Mouse (Mus musculus): ENCODE results near the gene Stard13. TPM values are rescaled to one million over a fixed set of nuclear protein-coding genes. Genes with fewer than 3 reads are reported as not detected.

Gene Stard13
- polyA plus RNA-seq, 1 experiment from 2014 or later = 4.5 TPM

- Histone ChIP-seq H3K9ac (ENCODE audit: low read length) (no peak overlapping the region), H3K9me3 (replicated peaks; ENCODE audit: control insufficient read depth, low read length) (peaks cover 6% of the 10 kb centered on the region; the same call in 1 of the 2 replicates), H3K27ac (ENCODE audit: low read length) (no peak overlapping the region), H3K4me3 (ENCODE audit: low read length) (no peak overlapping the region), H3K4me1 (ENCODE audit: control insufficient read depth, insufficient read depth, low read length) (peaks cover 18% of the 10 kb centered on the region), H3K36me3 (ENCODE audit: control insufficient read depth, insufficient read depth) (no peaks in the 10 kb centered on the region), H3K27me3 (ENCODE audit: control insufficient read depth, insufficient read depth, low read length) (no peaks in the 10 kb centered on the region), H3K4me2 (ENCODE audit: low read depth, low read length) (no peak overlapping the region)
- ATAC-seq (replicated peaks; ENCODE audit: extremely low read depth, insufficient read depth, low FRiP score) = no peak
- WGBS = 93% methylated on average over 4 of the region's 4 CpGs
Observed at GRCm38 (mm10) chr5:151134202-151134601, 99.4 kb downstream of the Stard13 start.

GRCm38 (mm10) chr5:151133744-151134143 lies 99.9 kb downstream of the Stard13 start:
- Histone ChIP-seq H3K36me3 (ENCODE audit: control insufficient read depth, insufficient read depth) (no peaks in the 10 kb centered on the region), H3K4me3 (ENCODE audit: low read length) (no peak overlapping the region), H3K27me3 (ENCODE audit: control insufficient read depth, insufficient read depth, low read length) (no peaks in the 10 kb centered on the region), H3K9me3 (replicated peaks; ENCODE audit: control insufficient read depth, low read length) (peaks cover 6% of the 10 kb centered on the region; the same call in 1 of the 2 replicates), H3K9ac (ENCODE audit: low read length) (no peak overlapping the region), H3K27ac (ENCODE audit: low read length) (no peak overlapping the region), H3K4me1 (ENCODE audit: control insufficient read depth, insufficient read depth, low read length) (peaks cover 18% of the 10 kb centered on the region), H3K4me2 (ENCODE audit: low read depth, low read length) (no peak overlapping the region)
- no peak for ATAC-seq (replicated peaks; ENCODE audit: extremely low read depth, insufficient read depth, low FRiP score)
- WGBS = 92% methylated on average over 14 of the region's 14 CpGs

GRCm38 (mm10) chr5:151129762-151130161 lies 103.9 kb downstream of the Stard13 start:
- WGBS = 54% methylated on average over 2 of the region's 2 CpGs
- no peak overlapping the region for H3K4me2 ChIP-seq (ENCODE audit: low read depth, low read length)
- no peaks in the 10 kb centered on the region for H3K9me3 ChIP-seq (replicated peaks; ENCODE audit: control insufficient read depth, low read length)
- H3K4me1 ChIP-seq (ENCODE audit: control insufficient read depth, insufficient read depth, low read length) = peaks cover 6% of the 10 kb centered on the region
- no peak overlapping the region for H3K4me3 ChIP-seq (ENCODE audit: low read length)
- no peaks in the 10 kb centered on the region for H3K27me3 ChIP-seq (ENCODE audit: control insufficient read depth, insufficient read depth, low read length)
- no peak overlapping the region for H3K27ac ChIP-seq (ENCODE audit: low read length)
- no peak for ATAC-seq (replicated peaks; ENCODE audit: extremely low read depth, insufficient read depth, low FRiP score)
- H3K36me3 ChIP-seq (ENCODE audit: control insufficient read depth, insufficient read depth) = no peaks in the 10 kb centered on the region
- no peak overlapping the region for H3K9ac ChIP-seq (ENCODE audit: low read length)

- ATAC-seq (replicated peaks; ENCODE audit: extremely low read depth, insufficient read depth, low FRiP score) = no peak
- Histone ChIP-seq H3K9ac (ENCODE audit: low read length) (no peak overlapping the region), H3K4me3 (ENCODE audit: low read length) (peak overlapping the region; percentile 20), H3K4me2 (ENCODE audit: low read depth, low read length) (0 out of 2 replicates have a peak overlapping the region, but pooled peaks have one; percentile 18), H3K4me1 (ENCODE audit: control insufficient read depth, insufficient read depth, low read length) (peaks cover 6% of the 10 kb centered on the region), H3K36me3 (ENCODE audit: control insufficient read depth, insufficient read depth) (no peaks in the 10 kb centered on the region), H3K27ac (ENCODE audit: low read length) (no peak overlapping the region), H3K27me3 (ENCODE audit: control insufficient read depth, insufficient read depth, low read length) (no peaks in the 10 kb centered on the region), H3K9me3 (replicated peaks; ENCODE audit: control insufficient read depth, low read length) (no peaks in the 10 kb centered on the region)
- WGBS = 42% methylated on average over 6 of the region's 6 CpGs
Observed at GRCm38 (mm10) chr5:151127298-151127717, 106.3 kb downstream of the Stard13 start.

- WGBS = 73% methylated on average over 10 of the region's 10 CpGs
- Histone ChIP-seq H3K27ac (ENCODE audit: low read length) (no peak overlapping the region), H3K27me3 (ENCODE audit: control insufficient read depth, insufficient read depth, low read length) (no peaks in the 10 kb centered on the region), H3K9ac (ENCODE audit: low read length) (no peak overlapping the region; the same call in 1 of the 2 replicates), H3K4me1 (ENCODE audit: control insufficient read depth, insufficient read depth, low read length) (peaks cover 6% of the 10 kb centered on the region), H3K4me3 (ENCODE audit: low read length) (peak overlapping the region; percentile 18), H3K9me3 (replicated peaks; ENCODE audit: control insufficient read depth, low read length) (no peaks in the 10 kb centered on the region), H3K4me2 (ENCODE audit: low read depth, low read length) (no peak overlapping the region), H3K36me3 (ENCODE audit: control insufficient read depth, insufficient read depth) (no peaks in the 10 kb centered on the region)
- no peak for ATAC-seq (replicated peaks; ENCODE audit: extremely low read depth, insufficient read depth, low FRiP score)
Observed at GRCm38 (mm10) chr5:151126608-151127005, 107.0 kb downstream of the Stard13 start.

- Histone ChIP-seq H3K4me2 (ENCODE audit: low read depth, low read length) (peak overlapping the region; percentile 28; the same call in 1 of the 2 replicates), H3K27me3 (ENCODE audit: control insufficient read depth, insufficient read depth, low read length) (no peaks in the 10 kb centered on the region), H3K9ac (ENCODE audit: low read length) (no peak overlapping the region), H3K4me1 (ENCODE audit: control insufficient read depth, insufficient read depth, low read length) (peaks cover 4% of the 10 kb centered on the region), H3K4me3 (ENCODE audit: low read length) (peak overlapping the region; percentile 12; the same call in 1 of the 2 replicates), H3K9me3 (replicated peaks; ENCODE audit: control insufficient read depth, low read length) (no peaks in the 10 kb centered on the region), H3K27ac (ENCODE audit: low read length) (no peak overlapping the region), H3K36me3 (ENCODE audit: control insufficient read depth, insufficient read depth) (no peaks in the 10 kb centered on the region)
- no peak for ATAC-seq (replicated peaks; ENCODE audit: extremely low read depth, insufficient read depth, low FRiP score)
- WGBS = 51% methylated on average over 6 of the region's 6 CpGs
Observed at GRCm38 (mm10) chr5:151125985-151126607, 107.5 kb downstream of the Stard13 start.

GRCm38 (mm10) chr5:151117846-151118245 lies 115.8 kb downstream of the Stard13 start:
- peak; percentile 45; the same call in 1 of the 2 replicates for ATAC-seq (replicated peaks; ENCODE audit: extremely low read depth, insufficient read depth, low FRiP score)
- Histone ChIP-seq H3K9me3 (replicated peaks; ENCODE audit: control insufficient read depth, low read length) (no peaks in the 10 kb centered on the region), H3K4me2 (ENCODE audit: low read depth, low read length) (no peak overlapping the region), H3K9ac (ENCODE audit: low read length) (no peak overlapping the region), H3K36me3 (ENCODE audit: control insufficient read depth, insufficient read depth) (no peaks in the 10 kb centered on the region), H3K4me3 (ENCODE audit: low read length) (no peak overlapping the region), H3K4me1 (ENCODE audit: control insufficient read depth, insufficient read depth, low read length) (no peaks in the 10 kb centered on the region), H3K27me3 (ENCODE audit: control insufficient read depth, insufficient read depth, low read length) (no peaks in the 10 kb centered on the region), H3K27ac (ENCODE audit: low read length) (no peak overlapping the region)
- 59% methylated on average over 2 of the region's 2 CpGs for WGBS

GRCm38 (mm10) chr5:151116192-151116887 lies 117.3 kb downstream of the Stard13 start:
- 74% methylated on average over 5 of the region's 5 CpGs for WGBS
- H3K4me2 ChIP-seq (ENCODE audit: low read depth, low read length) = no peak overlapping the region
- H3K9ac ChIP-seq (ENCODE audit: low read length) = no peak overlapping the region
- no peak overlapping the region for H3K27ac ChIP-seq (ENCODE audit: low read length)
- no peak overlapping the region for H3K4me3 ChIP-seq (ENCODE audit: low read length)
- H3K4me1 ChIP-seq (ENCODE audit: control insufficient read depth, insufficient read depth, low read length) = no peaks in the 10 kb centered on the region
- ATAC-seq (replicated peaks; ENCODE audit: extremely low read depth, insufficient read depth, low FRiP score) = no peak
- no peaks in the 10 kb centered on the region for H3K27me3 ChIP-seq (ENCODE audit: control insufficient read depth, insufficient read depth, low read length)
- H3K36me3 ChIP-seq (ENCODE audit: control insufficient read depth, insufficient read depth) = no peaks in the 10 kb centered on the region
- H3K9me3 ChIP-seq (replicated peaks; ENCODE audit: control insufficient read depth, low read length) = no peaks in the 10 kb centered on the region

GRCm38 (mm10) chr5:151112743-151113142 lies 120.9 kb downstream of the Stard13 start:
- Histone ChIP-seq H3K4me3 (ENCODE audit: low read length) (no peak overlapping the region), H3K4me1 (ENCODE audit: control insufficient read depth, insufficient read depth, low read length) (no peaks in the 10 kb centered on the region), H3K4me2 (ENCODE audit: low read depth, low read length) (no peak overlapping the region), H3K27ac (ENCODE audit: low read length) (no peak overlapping the region), H3K27me3 (ENCODE audit: control insufficient read depth, insufficient read depth, low read length) (no peaks in the 10 kb centered on the region), H3K36me3 (ENCODE audit: control insufficient read depth, insufficient read depth) (no peaks in the 10 kb centered on the region), H3K9ac (ENCODE audit: low read length) (no peak overlapping the region), H3K9me3 (replicated peaks; ENCODE audit: control insufficient read depth, low read length) (no peaks in the 10 kb centered on the region)
- ATAC-seq (replicated peaks; ENCODE audit: extremely low read depth, insufficient read depth, low FRiP score) = no peak
- 78% methylated on average over 9 of the region's 9 CpGs for WGBS

Data from heart, embryonic 16.5 days (tissue).